Mouse (Mus musculus): ENCODE results near the gene Gm20792. TPM values are rescaled to one million over a fixed set of nuclear protein-coding genes. Genes with fewer than 3 reads are reported as not detected.
"Not testable (repeated sequence)": the region's sequence is repeated elsewhere in the genome, so short reads cannot be mapped to it uniquely, and the experiment has no call there.

Gene Gm20792
- not detected in 2 replicates for polyA plus RNA-seq (2015; fragmentation: Nextera tagmentation; extraction: Ambion mirVana)

DNA sequence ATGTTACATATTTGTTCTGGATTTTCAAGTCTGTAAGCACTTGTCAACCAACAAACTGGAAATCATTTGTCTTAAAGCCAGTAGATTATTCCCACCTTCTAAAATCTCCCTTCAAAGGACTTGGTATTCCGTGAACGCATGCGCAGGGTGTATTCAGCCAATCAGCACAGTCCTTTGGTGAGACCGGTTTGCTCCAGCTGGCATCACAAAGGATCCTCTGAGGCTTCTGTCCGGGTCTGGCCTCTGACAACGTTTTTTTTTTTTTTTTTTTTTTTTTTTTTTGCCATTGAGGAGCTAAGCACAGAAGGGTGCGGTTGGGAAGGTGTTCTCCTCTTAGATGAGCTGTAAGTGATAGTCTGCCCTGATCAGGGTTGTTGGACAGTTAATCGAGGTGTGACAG lies at the start of gene Gm20792:
Gene Gm20792, plus strand, starts transcription at position 301 of the 400 bp plus-strand sequence.
- not testable (repeated sequence) for H3K4me3 ChIP-seq; H3K4me1 ChIP-seq; H3K36me3 ChIP-seq; H3K9ac ChIP-seq (replicated peaks); H3K27me3 ChIP-seq; ATAC-seq (replicated peaks); H3K9me3 ChIP-seq; H3K4me2 ChIP-seq (replicated peaks); H3K27ac ChIP-seq (replicated peaks)
- WGBS: no CpG with 5 or more reads among the region's 8 CpGs
